Mouse (Mus musculus) lung, embryonic 16.5 days (tissue): ENCODE measurements around the gene Specc1. TPM values are rescaled to one million over a fixed set of nuclear protein-coding genes. Genes with fewer than 3 reads are reported as not detected.

Source experiments
- ATAC-seq: fragments of 200-750 bp; cut with Nextera tagmentation; 2 replicates; pipeline ENCODE4 v1.8.0; 2017; ENCODE audit warnings: low read depth, mild to moderate bottlenecking, moderate library complexity
- H3K27ac ChIP-seq: fragments of 300-500 bp; sonication (generic); 2 replicates; pipeline ENCODE4 v1.5.1; 2014; ENCODE audit warnings: mild to moderate bottlenecking, control low read depth, low read length
- H3K27me3 ChIP-seq: fragments of 300-500 bp; sonication (generic); 2 replicates; pipeline ENCODE4 v1.6.1; 2014; ENCODE audit warnings: low read depth, low read length, mixed read lengths; ENCODE audit not compliant: control insufficient read depth, insufficient read depth
- H3K36me3 ChIP-seq: fragments of 300-500 bp; sonication (generic); 2 replicates; pipeline ENCODE4 v1.6.1; 2014; ENCODE audit warnings: low read length; ENCODE audit not compliant: control insufficient read depth, insufficient read depth
- H3K4me1 ChIP-seq: fragments of 300-500 bp; sonication (generic); replicated peaks from 2 replicates; pipeline ENCODE4 v1.6.1; 2014; ENCODE audit warnings: low read length, mixed read lengths; ENCODE audit not compliant: control insufficient read depth, insufficient read depth
- H3K4me2 ChIP-seq: fragments of 300-500 bp; sonication (generic); 2 replicates; pipeline ENCODE4 v1.6.1; 2014; ENCODE audit warnings: low read depth, low read length, control low read depth
- H3K4me3 ChIP-seq: fragments of 300-500 bp; sonication (generic); 2 replicates; pipeline ENCODE4 v1.5.1; 2014; ENCODE audit warnings: mild to moderate bottlenecking, low read length, control low read depth
- H3K9ac ChIP-seq: fragments of 300-500 bp; sonication (generic); 2 replicates; pipeline ENCODE4 v1.6.1; 2014; ENCODE audit warnings: low read length, control low read depth
- H3K9me3 ChIP-seq: fragments of 300-500 bp; sonication (generic); 2 replicates; pipeline ENCODE4 v1.6.1; 2016; ENCODE audit warnings: low read length; ENCODE audit not compliant: control insufficient read depth
- WGBS: fragments of 180-500 bp; shearing (Covaris S2); extraction: QIAGEN DNeasy Blood & Tissue Kit; methylation state at CpG from one replicate; pipeline ENCODE4 v1.1.7; 2014; 5-methylcytosine and 5-hydroxymethylcytosine counted together
- polyA plus RNA-seq: library from polyadenylated mRNA; unstranded; fragments of >200 nt; fragmentation: Nextera tagmentation; extraction: Ambion mirVana; gene quantifications from 2 replicates; pipeline ENCODE4 v1.2.1, GENCODE M21; 2015

The Specc1 gene
- polyA plus RNA-seq, 1 experiment from 2014 or later = 9.7 TPM

DNA sequence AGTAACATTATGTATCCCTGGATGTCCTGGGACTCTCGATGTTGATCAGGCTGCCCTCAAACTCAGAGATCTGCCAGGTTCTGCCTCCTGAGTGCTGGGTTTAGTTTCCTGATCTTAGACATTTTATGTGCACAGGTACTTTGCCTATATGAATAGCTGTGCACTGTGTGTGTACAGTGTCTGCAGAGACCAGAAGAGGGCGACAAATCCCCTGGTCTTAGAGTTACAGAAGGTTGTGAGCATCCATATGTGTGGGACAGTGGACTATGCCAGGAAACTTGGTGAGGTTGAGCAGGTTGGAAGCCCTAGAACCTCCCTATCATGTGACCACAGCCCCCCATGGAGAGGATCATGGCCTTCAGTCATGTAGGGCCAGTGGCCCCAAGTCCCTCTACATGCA lies 24.7 kb downstream of the Specc1 start:
- H3K27ac ChIP-seq = no peak overlapping the region
- H3K9ac ChIP-seq = no peak overlapping the region
- no peaks in the 10 kb centered on the region for H3K4me1 ChIP-seq
- ATAC-seq = no peak
- H3K4me2 ChIP-seq = no peak overlapping the region
- no peaks in the 10 kb centered on the region for H3K27me3 ChIP-seq
- no peaks in the 10 kb centered on the region for H3K36me3 ChIP-seq
- no peaks in the 10 kb centered on the region for H3K9me3 ChIP-seq
- WGBS = 77% methylated on average over 2 of the region's 2 CpGs
- H3K4me3 ChIP-seq = no peak overlapping the region

DNA sequence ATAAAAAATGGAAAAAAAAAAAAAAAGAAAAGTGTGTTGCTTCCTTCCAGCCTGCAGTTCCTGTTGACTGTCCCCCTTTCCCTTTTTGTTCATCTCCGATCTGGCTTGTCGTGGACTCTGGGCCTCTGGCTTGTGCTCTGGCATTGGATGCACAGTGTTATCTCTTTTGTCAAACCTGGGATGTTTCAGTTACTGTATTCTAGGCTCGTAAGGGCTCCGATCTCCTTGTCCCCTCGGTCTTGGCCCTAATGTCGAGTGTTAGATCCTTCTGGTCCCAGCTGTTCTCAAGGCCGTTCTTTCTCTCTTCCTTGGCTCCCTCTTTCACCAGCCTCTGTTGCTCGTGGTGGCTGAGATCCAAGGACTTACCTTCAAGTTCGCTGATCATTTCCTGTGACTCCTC lies 26.3 kb downstream of the Specc1 start:
- Histone ChIP-seq H3K36me3 (no peaks in the 10 kb centered on the region), H3K27ac (no peak overlapping the region), H3K4me3 (no peak overlapping the region), H3K27me3 (no peaks in the 10 kb centered on the region), H3K9ac (no peak overlapping the region), H3K4me2 (no peak overlapping the region), H3K4me1 (no peaks in the 10 kb centered on the region), H3K9me3 (no peaks in the 10 kb centered on the region)
- no peak for ATAC-seq
- 68% methylated on average over 9 of the region's 9 CpGs for WGBS

- no peak overlapping the region for H3K9ac ChIP-seq
- no peaks in the 10 kb centered on the region for H3K27me3 ChIP-seq
- H3K27ac ChIP-seq = no peak overlapping the region
- peaks cover 4% of the 10 kb centered on the region; the same call in 1 of the 2 replicates for H3K4me1 ChIP-seq
- no peaks in the 10 kb centered on the region for H3K36me3 ChIP-seq
- ATAC-seq = no peak
- no peak overlapping the region for H3K4me2 ChIP-seq
- no peaks in the 10 kb centered on the region for H3K9me3 ChIP-seq
- no peak overlapping the region for H3K4me3 ChIP-seq
- WGBS = 68% methylated on average over 4 of the region's 4 CpGs
Observed at GRCm38 (mm10) chr11:61986939-61987338, 30.4 kb downstream of the Specc1 start.

DNA sequence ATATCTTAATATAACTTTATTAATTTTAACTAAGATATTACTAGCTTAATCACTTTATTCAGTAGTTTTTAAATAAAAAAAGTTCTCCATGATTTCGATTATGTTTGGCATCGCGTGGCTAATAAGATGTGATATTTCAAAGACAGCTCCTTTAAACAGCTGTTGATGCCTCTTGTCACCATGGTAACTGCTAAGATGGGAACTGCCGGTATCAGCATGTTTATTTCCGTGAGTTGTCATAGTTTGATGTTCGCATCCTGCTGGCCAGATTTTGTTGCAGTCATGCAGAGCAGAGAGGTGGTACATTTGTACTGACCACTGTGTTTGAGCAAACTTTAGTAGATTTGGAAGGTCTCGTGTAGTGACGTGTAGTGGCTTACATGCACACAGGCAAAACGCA lies 33.1 kb downstream of the Specc1 start:
- Histone ChIP-seq H3K36me3 (no peaks in the 10 kb centered on the region), H3K27ac (no peak overlapping the region), H3K9ac (no peak overlapping the region), H3K4me2 (0 out of 2 replicates have a peak overlapping the region, but pooled peaks have one; percentile 12), H3K9me3 (no peaks in the 10 kb centered on the region; the same call in 1 of the 2 replicates), H3K4me3 (no peak overlapping the region), H3K4me1 (peaks cover 4% of the 10 kb centered on the region; the same call in 1 of the 2 replicates), H3K27me3 (no peaks in the 10 kb centered on the region)
- peak; percentile 64; the same call in 1 of the 2 replicates for ATAC-seq
- 36% methylated on average over 9 of the region's 9 CpGs for WGBS

DNA sequence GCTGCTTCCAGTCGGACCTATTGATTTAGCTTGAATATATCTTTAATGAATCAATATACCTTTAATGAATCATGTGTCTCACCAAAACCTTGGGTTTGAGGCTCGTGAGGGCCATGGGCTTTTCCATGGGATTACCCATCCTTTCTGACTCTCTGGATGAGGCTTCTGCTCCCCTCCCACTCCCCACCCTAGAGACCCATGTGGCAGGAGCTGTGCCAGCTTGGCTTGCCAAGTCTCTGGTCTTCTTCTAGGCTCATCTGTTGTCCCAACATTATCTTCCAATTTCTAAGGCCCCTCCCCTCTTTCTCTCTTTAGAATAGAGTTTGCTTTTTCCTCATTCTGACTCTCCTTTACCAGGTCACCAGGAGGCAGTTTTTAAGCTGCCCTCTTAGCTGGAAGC lies 35.0 kb downstream of the Specc1 start:
- WGBS = 72% methylated on average over 2 of the region's 2 CpGs
- no peak overlapping the region for H3K4me3 ChIP-seq
- H3K27ac ChIP-seq = no peak overlapping the region
- no peak overlapping the region for H3K4me2 ChIP-seq
- H3K4me1 ChIP-seq = peaks cover 4% of the 10 kb centered on the region; the same call in 1 of the 2 replicates
- no peak for ATAC-seq
- H3K9me3 ChIP-seq = no peaks in the 10 kb centered on the region; the same call in 1 of the 2 replicates
- no peaks in the 10 kb centered on the region for H3K27me3 ChIP-seq
- H3K9ac ChIP-seq = no peak overlapping the region
- H3K36me3 ChIP-seq = no peaks in the 10 kb centered on the region

GRCm38 (mm10) chr11:61992671-61993285 lies 36.2 kb downstream of the Specc1 start:
- H3K9ac ChIP-seq = no peak overlapping the region
- H3K36me3 ChIP-seq = no peaks in the 10 kb centered on the region
- H3K4me3 ChIP-seq = no peak overlapping the region
- WGBS = 85% methylated on average over 4 of the region's 4 CpGs
- no peaks in the 10 kb centered on the region for H3K27me3 ChIP-seq
- no peak for ATAC-seq
- no peak overlapping the region for H3K27ac ChIP-seq
- no peak overlapping the region for H3K4me2 ChIP-seq
- H3K9me3 ChIP-seq = no peaks in the 10 kb centered on the region; the same call in 1 of the 2 replicates
- peaks cover 4% of the 10 kb centered on the region; the same call in 1 of the 2 replicates for H3K4me1 ChIP-seq

GRCm38 (mm10) chr11:61999501-61999900 lies 42.9 kb downstream of the Specc1 start:
- Histone ChIP-seq H3K9ac (no peak overlapping the region), H3K27ac (no peak overlapping the region), H3K9me3 (no peaks in the 10 kb centered on the region), H3K4me2 (no peak overlapping the region), H3K36me3 (no peaks in the 10 kb centered on the region), H3K4me1 (no peaks in the 10 kb centered on the region), H3K4me3 (no peak overlapping the region), H3K27me3 (no peaks in the 10 kb centered on the region)
- 67% methylated on average over 8 of the region's 8 CpGs for WGBS
- ATAC-seq = no peak

- no peaks in the 10 kb centered on the region for H3K27me3 ChIP-seq
- no peak overlapping the region for H3K4me2 ChIP-seq
- peaks cover under 1% of the 10 kb centered on the region; the same call in 1 of the 2 replicates for H3K4me1 ChIP-seq
- no peak overlapping the region for H3K4me3 ChIP-seq
- no peak for ATAC-seq
- H3K9ac ChIP-seq = no peak overlapping the region
- no peaks in the 10 kb centered on the region for H3K9me3 ChIP-seq
- H3K27ac ChIP-seq = no peak overlapping the region
- H3K36me3 ChIP-seq = no peaks in the 10 kb centered on the region
- 78% methylated on average over 12 of the region's 12 CpGs for WGBS
Observed at GRCm38 (mm10) chr11:62000099-62000498, 43.5 kb downstream of the Specc1 start.

GRCm38 (mm10) chr11:62001977-62002376 lies 45.4 kb downstream of the Specc1 start:
- H3K27me3 ChIP-seq = no peaks in the 10 kb centered on the region
- no peaks in the 10 kb centered on the region for H3K9me3 ChIP-seq
- no peak for ATAC-seq
- H3K36me3 ChIP-seq = no peaks in the 10 kb centered on the region
- no peak overlapping the region for H3K4me2 ChIP-seq
- no peak overlapping the region for H3K4me3 ChIP-seq
- peaks cover 11% of the 10 kb centered on the region for H3K4me1 ChIP-seq
- WGBS = 72% methylated on average over 4 of the region's 4 CpGs
- no peak overlapping the region for H3K27ac ChIP-seq
- H3K9ac ChIP-seq = no peak overlapping the region
